8 mouse cellular contexts compared by ENCODE assay signal in genomic region chr7:127345092-127345491, GRCm38 (mm10). TPM values are rescaled to one million over a fixed set of nuclear protein-coding genes. Genes with fewer than 3 reads are reported as not detected.
DNase-seq lines count a peak whose midpoint lies in the region; ATAC-seq and TF ChIP-seq lines count a peak whose summit lies in the region.

No protein-coding gene starts in this region.

- H3K4me3 ChIP-seq in heart, embryonic 12.5 days = peak overlapping the region; percentile 88
- H3K4me3 ChIP-seq in CH12.LX (replicated peaks in 1 of 3; ENCODE audit: low read depth in 2 of 3, low read length in 2 of 3, poor library complexity in 1 of 3) = peak overlapping the region; percentile 69 to 84 (median 80)
- peak overlapping the region; percentile 97 for H3K4me3 ChIP-seq in brown adipose tissue, adult 24 weeks (ENCODE audit: insufficient read depth, low read depth, low read length)
- H3K4me3 ChIP-seq in hindbrain, postnatal 0 days (ENCODE audit: low read length) = peak overlapping the region; percentile 91
- peak overlapping the region; percentile 79 for H3K4me3 ChIP-seq in liver, embryonic 16.5 days (ENCODE audit: low read depth, low read length)
- H3K4me3 ChIP-seq in olfactory bulb, adult 2 months (ENCODE audit: insufficient read depth, low read depth, low read length) = peak overlapping the region; percentile 97

- under 1% methylated on average over 41 of the region's 42 CpGs for WGBS in heart, embryonic 12.5 days
- under 1% methylated on average over 40 of the region's 42 CpGs for WGBS in hindbrain, postnatal 0 days
- WGBS in liver, embryonic 16.5 days (ENCODE audit: insufficient replicate concordance) = under 1% methylated on average over 42 of the region's 42 CpGs
- 2% methylated on average over 41 of the region's 42 CpGs for WGBS in olfactory bulb, adult 2 months

- H3K9me3 ChIP-seq in heart, embryonic 12.5 days (replicated peaks) = no peaks in the 10 kb centered on the region
- no peaks in the 10 kb centered on the region for H3K9me3 ChIP-seq in CH12.LX (replicated peaks; ENCODE audit: low read length)
- no peaks in the 10 kb centered on the region for H3K9me3 ChIP-seq in hindbrain, postnatal 0 days (ENCODE audit: low read length)
- H3K9me3 ChIP-seq in liver, embryonic 16.5 days (replicated peaks; ENCODE audit: control insufficient read depth, low read length) = no peaks in the 10 kb centered on the region

- H3K9ac ChIP-seq in heart, embryonic 12.5 days = peak overlapping the region; percentile 96
- peak overlapping the region; percentile 93 for H3K9ac ChIP-seq in CH12.LX (ENCODE audit: insufficient read depth, low read depth)
- H3K9ac ChIP-seq in hindbrain, postnatal 0 days (replicated peaks; ENCODE audit: low read length) = peak overlapping the region; percentile 98
- H3K9ac ChIP-seq in liver, embryonic 16.5 days (ENCODE audit: low read depth, low read length) = peak overlapping the region; percentile 80

- H3K36me3 ChIP-seq in heart, embryonic 12.5 days = peaks cover 33% of the 10 kb centered on the region
- peaks cover 10 to 24% of the 10 kb centered on the region in 2 experiments for H3K36me3 ChIP-seq in CH12.LX (replicated peaks in 1 of 2; ENCODE audit: control insufficient read depth in 1 of 2, insufficient read depth in 1 of 2, low read length in 1 of 2)
- peaks cover 17% of the 10 kb centered on the region; the same call in 1 of the 2 replicates for H3K36me3 ChIP-seq in hindbrain, postnatal 0 days (ENCODE audit: insufficient read depth, low read length)
- H3K36me3 ChIP-seq in liver, embryonic 16.5 days (ENCODE audit: control insufficient read depth, insufficient read depth) = no peaks in the 10 kb centered on the region; the same call in 1 of the 2 replicates

- intact Hi-C loops in heart, postnatal 14 days (cut with DNase I) = loop anchor here (5.0 to 10.0 kb wide), 2 partner anchors 83 to 550 kb away; partner anchors contain the start of genes Dctpp1, Fam57b and Ppp4c

- H3K4me1 ChIP-seq in heart, embryonic 12.5 days (replicated peaks) = peaks cover 27% of the 10 kb centered on the region
- H3K4me1 ChIP-seq in CH12.LX (ENCODE audit: control insufficient read depth in 1 of 2, insufficient read depth in 2 of 2) = peaks cover 0 to 11% of the 10 kb centered on the region in 2 experiments; a peak in 2 of 4 replicates
- H3K4me1 ChIP-seq in brown adipose tissue, adult 24 weeks (ENCODE audit: control insufficient read depth, insufficient read depth, insufficient read length, low read length) = peaks cover 14% of the 10 kb centered on the region
- no peaks in the 10 kb centered on the region for H3K4me1 ChIP-seq in hindbrain, postnatal 0 days (ENCODE audit: insufficient read depth, low read length)
- peaks cover 21% of the 10 kb centered on the region for H3K4me1 ChIP-seq in liver, embryonic 16.5 days (ENCODE audit: control insufficient read depth, low read depth, low read length)
- peaks cover 12% of the 10 kb centered on the region for H3K4me1 ChIP-seq in olfactory bulb, adult 2 months (ENCODE audit: control insufficient read depth, insufficient read depth, low read length)

- dilution Hi-C loops in CH12.LX (cut with MboI; ENCODE audit: extremely low pct_ligation_motif_present, extremely low pct_unique_long_range_greater_than_20kb, low sequenced_read_pairs) = no loop called here

- ATAC-seq in heart, embryonic 12.5 days (ENCODE audit: insufficient number of reproducible peaks, low FRiP score) = peak; percentile 73
- peak; percentile 65 for ATAC-seq in hindbrain, postnatal 0 days
- peak; percentile 40 for ATAC-seq in liver, embryonic 16.5 days (ENCODE audit: low read depth)

- in situ Hi-C loops in CH12.LX (cut with MboI; ENCODE audit: low pct_ligation_motif_present, low pct_unique_long_range_greater_than_20kb, low sequenced_read_pairs) = no loop called here

- no peak for TF ChIP-seq RAD21 in CH12.LX (IDR thresholded peaks at IDR 0.05; ENCODE audit: low read depth, low read length)

- peak overlapping the region; percentile 74 for H3K4me2 ChIP-seq in heart, embryonic 12.5 days
- peak overlapping the region; percentile 82 for H3K4me2 ChIP-seq in CH12.LX (ENCODE audit: insufficient read depth, low read depth, poor library complexity, severe bottlenecking)
- peak overlapping the region; percentile 91 for H3K4me2 ChIP-seq in hindbrain, postnatal 0 days (ENCODE audit: low read depth, low read length)
- H3K4me2 ChIP-seq in liver, embryonic 16.5 days (ENCODE audit: low read depth, low read length) = peak overlapping the region; percentile 98

- no peaks in the 10 kb centered on the region for H3K79me2 ChIP-seq in CH12.LX (replicated peaks; ENCODE audit: control insufficient read depth, extremely low read depth, insufficient read depth, poor library complexity, severe bottlenecking)

- no peak for TF ChIP-seq EP300 in CH12.LX (IDR thresholded peaks at IDR 0.05; ENCODE audit: low read length)

- DNase-seq in heart, postnatal 14 days = no peak
- no peak for DNase-seq in CH12.LX (ENCODE audit: extremely low read depth)
- DNase-seq in hindbrain, postnatal 0 days (ENCODE audit: low spot score) = no peak
- DNase-seq in cerebellum, postnatal 10 days = no peak

- peak; percentile 64 for TF ChIP-seq POLR2A in CH12.LX (IDR thresholded peaks at IDR 0.05; ENCODE audit: low read depth, low read length)
- peak; percentile 44; the same call in 1 of the 2 replicates for TF ChIP-seq POLR2A in olfactory bulb, adult 2 months (IDR thresholded peaks at IDR 0.05; ENCODE audit: insufficient read depth, low read depth, low read length)

- H3K27ac ChIP-seq in heart, embryonic 12.5 days (ENCODE audit: poor library complexity, severe bottlenecking) = peak overlapping the region; percentile 96
- no peak overlapping the region; the same call in 1 of the 2 replicates for H3K27ac ChIP-seq in CH12.LX (ENCODE audit: insufficient read depth, low read depth)
- peak overlapping the region; percentile 94 for H3K27ac ChIP-seq in brown adipose tissue, adult 24 weeks (replicated peaks; ENCODE audit: low read depth, low read length)
- H3K27ac ChIP-seq in hindbrain, postnatal 0 days = peak overlapping the region; percentile 98
- peak overlapping the region; percentile 79 for H3K27ac ChIP-seq in liver, embryonic 16.5 days (ENCODE audit: low read length)
- peak overlapping the region; percentile 100 for H3K27ac ChIP-seq in olfactory bulb, adult 2 months (ENCODE audit: insufficient read depth, low read depth, low read length)

- no peak for TF ChIP-seq CTCF in CH12.LX (conservative IDR thresholded peaks at IDR 0.05 in 1 of 2, IDR thresholded peaks at IDR 0.05 in 1 of 2; ENCODE audit: low read depth in 2 of 2, low read length in 2 of 2)
- TF ChIP-seq CTCF in hindbrain, postnatal 0 days (IDR thresholded peaks at IDR 0.05; ENCODE audit: low read depth) = no peak
- TF ChIP-seq CTCF in olfactory bulb, adult 2 months (IDR thresholded peaks at IDR 0.05; ENCODE audit: insufficient read depth, low read depth, low read length) = no peak

- H3K27me3 ChIP-seq in heart, embryonic 12.5 days (replicated peaks) = no peaks in the 10 kb centered on the region
- peaks cover 8% of the 10 kb centered on the region for H3K27me3 ChIP-seq in CH12.LX (replicated peaks)
- H3K27me3 ChIP-seq in hindbrain, postnatal 0 days (ENCODE audit: insufficient read depth, low read length) = no peaks in the 10 kb centered on the region
- H3K27me3 ChIP-seq in liver, embryonic 16.5 days (ENCODE audit: control insufficient read depth, insufficient read depth, low read depth, low read length) = no peaks in the 10 kb centered on the region

RNA-seq across cellular contexts. Expression of gene Zfp768, which starts 0.3 kb away (rescaled TPM):
- polyA plus RNA-seq in heart, embryonic 12.5 days (2016; fragmentation: Nextera tagmentation; extraction: Ambion mirVana) = 19.1 and 19.8 TPM in 2 replicates
- 10 to 100 TPM; 39.1 to 39.9 TPM for total RNA-seq in heart, postnatal 14 days (2021)
- total RNA-seq in CH12.LX (2012; rRNA removed) (8.5 and 9.9 TPM in 2 replicates), CH12.LX (2014; rRNA removed) (4.3 and 5.0 TPM in 2 replicates)
- 6.4 and 6.6 TPM in 2 replicates for polyA plus RNA-seq in CH12.LX (2012; ENCODE audit: insufficient read length, low read depth)
- 26.6 and 27.5 TPM in 2 replicates for polyA plus RNA-seq in brown adipose tissue, adult 24 weeks (2012; ENCODE audit: insufficient read depth, insufficient read length, missing spikeins)
- 47.7 and 53.6 TPM in 2 replicates for total RNA-seq in hindbrain, postnatal 0 days (2014; rRNA removed)
- polyA plus RNA-seq in hindbrain, postnatal 0 days (2015; fragmentation: Nextera tagmentation; extraction: Ambion mirVana) = 13.4 and 15.7 TPM in 2 replicates
- 4.1 and 4.2 TPM in 2 replicates for polyA plus RNA-seq in liver, embryonic 16.5 days (2015; fragmentation: Nextera tagmentation; extraction: Ambion mirVana)
- not detected in 2 replicates for polyA plus RNA-seq in olfactory bulb, adult 2 months (2012; ENCODE audit: insufficient read depth, insufficient read length, low replicate concordance, missing spikeins)

RNA-seq across cellular contexts. Expression of gene Zfp747, which starts 30.8 kb away (rescaled TPM):
- polyA plus RNA-seq in heart, embryonic 12.5 days (2016; fragmentation: Nextera tagmentation; extraction: Ambion mirVana) = 4.6 and 5.1 TPM in 2 replicates
- total RNA-seq in heart, postnatal 14 days (2021) = 1 to 10 TPM; 4.6 to 5.8 TPM
- 8.2 and 9.7 TPM in 2 replicates for total RNA-seq in CH12.LX (2012; rRNA removed)
- 6.3 and 7.2 TPM in 2 replicates for total RNA-seq in CH12.LX (2014; rRNA removed)
- 7.7 and 8.2 TPM in 2 replicates for polyA plus RNA-seq in CH12.LX (2012; ENCODE audit: insufficient read length, low read depth)
- 1.5 and 1.8 TPM in 2 replicates for polyA plus RNA-seq in brown adipose tissue, adult 24 weeks (2012; ENCODE audit: insufficient read depth, insufficient read length, missing spikeins)
- 7.9 and 10.0 TPM in 2 replicates for total RNA-seq in hindbrain, postnatal 0 days (2014; rRNA removed)
- 4.0 and 4.5 TPM in 2 replicates for polyA plus RNA-seq in hindbrain, postnatal 0 days (2015; fragmentation: Nextera tagmentation; extraction: Ambion mirVana)
- polyA plus RNA-seq in liver, embryonic 16.5 days (2015; fragmentation: Nextera tagmentation; extraction: Ambion mirVana) = 1.7 and 2.0 TPM in 2 replicates
- not detected in 2 replicates for polyA plus RNA-seq in olfactory bulb, adult 2 months (2012; ENCODE audit: insufficient read depth, insufficient read length, low replicate concordance, missing spikeins)

RNA-seq across cellular contexts. Expression of gene 9130019O22Rik, which starts 41.9 kb away (rescaled TPM):
- 3.4 and 3.9 TPM in 2 replicates for polyA plus RNA-seq in heart, embryonic 12.5 days (2016; fragmentation: Nextera tagmentation; extraction: Ambion mirVana)
- total RNA-seq in heart, postnatal 14 days (2021) = 1 to 10 TPM; 2.4 to 3.3 TPM
- total RNA-seq in CH12.LX (2012; rRNA removed) = 4.2 and 5.0 TPM in 2 replicates
- 3.1 and 4.0 TPM in 2 replicates for total RNA-seq in CH12.LX (2014; rRNA removed)
- polyA plus RNA-seq in CH12.LX (2012; ENCODE audit: insufficient read length, low read depth) = 2.7 and 3.3 TPM in 2 replicates
- polyA plus RNA-seq in brown adipose tissue, adult 24 weeks (2012; ENCODE audit: insufficient read depth, insufficient read length, missing spikeins) = 1.0 and 1.4 TPM in 2 replicates
- total RNA-seq in hindbrain, postnatal 0 days (2014; rRNA removed) = 2.7 and 5.5 TPM in 2 replicates
- polyA plus RNA-seq in hindbrain, postnatal 0 days (2015; fragmentation: Nextera tagmentation; extraction: Ambion mirVana) = 1.2 and 1.8 TPM in 2 replicates
- 1.3 TPM in 2 replicates for polyA plus RNA-seq in liver, embryonic 16.5 days (2015; fragmentation: Nextera tagmentation; extraction: Ambion mirVana)
- polyA plus RNA-seq in olfactory bulb, adult 2 months (2012; ENCODE audit: insufficient read depth, insufficient read length, low replicate concordance, missing spikeins) = not detected in 2 replicates

RNA-seq across cellular contexts. Expression of gene E430018J23Rik, which starts 48.3 kb away (rescaled TPM):
- polyA plus RNA-seq in heart, embryonic 12.5 days (2016; fragmentation: Nextera tagmentation; extraction: Ambion mirVana) = 4.5 and 5.1 TPM in 2 replicates
- 1 to 10 TPM; 3.8 to 4.0 TPM for total RNA-seq in heart, postnatal 14 days (2021)
- total RNA-seq in CH12.LX (2012; rRNA removed) = 5.4 and 8.9 TPM in 2 replicates
- total RNA-seq in CH12.LX (2014; rRNA removed) = 8.3 and 9.2 TPM in 2 replicates
- 3.2 and 3.8 TPM in 2 replicates for polyA plus RNA-seq in CH12.LX (2012; ENCODE audit: insufficient read length, low read depth)
- polyA plus RNA-seq in brown adipose tissue, adult 24 weeks (2012; ENCODE audit: insufficient read depth, insufficient read length, missing spikeins) = 3.4 and 3.6 TPM in 2 replicates
- 13.8 and 15.5 TPM in 2 replicates for total RNA-seq in hindbrain, postnatal 0 days (2014; rRNA removed)
- 1.8 and 2.2 TPM in 2 replicates for polyA plus RNA-seq in hindbrain, postnatal 0 days (2015; fragmentation: Nextera tagmentation; extraction: Ambion mirVana)
- 1.8 and 1.9 TPM in 2 replicates for polyA plus RNA-seq in liver, embryonic 16.5 days (2015; fragmentation: Nextera tagmentation; extraction: Ambion mirVana)
- not detected in 2 replicates for polyA plus RNA-seq in olfactory bulb, adult 2 months (2012; ENCODE audit: insufficient read depth, insufficient read length, low replicate concordance, missing spikeins)

RNA-seq across cellular contexts. Expression of gene Itgal, which starts 49.0 kb away (rescaled TPM):
- polyA plus RNA-seq in heart, embryonic 12.5 days (2016; fragmentation: Nextera tagmentation; extraction: Ambion mirVana) = 1.0 and 1.1 TPM in 2 replicates
- 1 to 10 TPM; 2.0 to 5.7 TPM for total RNA-seq in heart, postnatal 14 days (2021)
- total RNA-seq in CH12.LX (2012; rRNA removed) (49.1 and 69.0 TPM in 2 replicates), CH12.LX (2014; rRNA removed) (36.7 and 43.9 TPM in 2 replicates)
- 164 and 177 TPM in 2 replicates for polyA plus RNA-seq in CH12.LX (2012; ENCODE audit: insufficient read length, low read depth)
- 1.1 and 2.3 TPM in 2 replicates for polyA plus RNA-seq in brown adipose tissue, adult 24 weeks (2012; ENCODE audit: insufficient read depth, insufficient read length, missing spikeins)
- 0.11 TPM in 1 of 2 replicates, not detected in the other for total RNA-seq in hindbrain, postnatal 0 days (2014; rRNA removed)
- polyA plus RNA-seq in hindbrain, postnatal 0 days (2015; fragmentation: Nextera tagmentation; extraction: Ambion mirVana) = 0.10 and 0.26 TPM in 2 replicates
- 5.4 and 6.7 TPM in 2 replicates for polyA plus RNA-seq in liver, embryonic 16.5 days (2015; fragmentation: Nextera tagmentation; extraction: Ambion mirVana)
- 156 TPM in 1 of 2 replicates, not detected in the other for polyA plus RNA-seq in olfactory bulb, adult 2 months (2012; ENCODE audit: insufficient read depth, insufficient read length, low replicate concordance, missing spikeins)
